Mouse (Mus musculus): ENCODE results near the gene Lrrc71. TPM values are rescaled to one million over a fixed set of nuclear protein-coding genes. Genes with fewer than 3 reads are reported as not detected.

The Lrrc71 gene
- polyA plus RNA-seq, 1 experiment: 7.0 TPM

DNA sequence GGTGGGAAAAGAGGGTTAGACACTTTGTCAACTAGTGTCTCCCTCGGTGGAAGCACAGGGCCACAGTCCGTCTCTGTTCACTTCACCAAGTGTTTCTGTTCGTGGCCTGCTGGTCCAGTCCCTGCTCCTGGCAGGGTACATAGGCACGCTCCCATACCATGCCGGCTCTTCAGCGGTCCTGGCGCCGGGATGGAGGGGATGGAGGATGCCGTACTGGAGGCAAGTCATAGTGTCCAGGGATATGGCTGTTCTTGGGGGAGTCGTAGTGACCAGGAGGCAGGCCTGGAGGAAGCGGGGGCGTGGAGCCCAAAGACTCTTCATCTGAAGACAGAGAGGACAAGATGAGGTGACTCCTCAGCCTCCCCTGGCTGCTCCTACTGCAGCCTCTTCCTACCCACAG lies 1.6 kb upstream of the Lrrc71 start:
- peaks cover 52% of the 10 kb centered on the region for H3K4me1 ChIP-seq
- TF ChIP-seq FLI1 (IDR thresholded peaks at IDR 0.05; ENCODE audit: low read length) (no peak), GATA1 (IDR thresholded peaks at IDR 0.05; ENCODE audit: borderline replicate concordance, low read length) (no peak)
- peaks cover 99% of the 10 kb centered on the region for H3K36me3 ChIP-seq (replicated peaks; ENCODE audit: low read length)
- no peaks in the 10 kb centered on the region for H3K27me3 ChIP-seq (replicated peaks)
- no peaks in the 10 kb centered on the region for H3K9me3 ChIP-seq
- no peak overlapping the region for H3K4me3 ChIP-seq (replicated peaks)

DNA sequence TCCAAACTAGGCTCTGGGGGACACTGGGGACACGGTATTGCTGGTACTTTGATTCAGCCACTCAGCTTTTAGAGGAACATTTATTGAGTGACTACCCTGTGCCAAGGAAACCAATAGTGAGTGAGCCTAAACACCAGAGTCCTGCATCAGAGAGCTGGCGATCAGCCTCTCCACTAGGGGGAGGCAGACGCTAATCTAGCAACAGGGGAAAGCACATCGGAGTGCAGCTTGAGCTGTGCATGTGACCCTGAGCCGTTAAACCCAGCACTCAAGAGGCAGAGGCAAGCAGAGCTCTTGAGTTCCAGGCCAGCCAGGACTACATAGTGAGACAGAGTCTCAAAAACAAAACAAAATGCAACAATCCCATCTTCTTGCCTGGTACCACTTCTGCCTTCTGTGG lies 611 bp upstream of the Lrrc71 start:
- no peaks in the 10 kb centered on the region for H3K9me3 ChIP-seq
- TF ChIP-seq FLI1 (IDR thresholded peaks at IDR 0.05; ENCODE audit: low read length) (no peak), GATA1 (IDR thresholded peaks at IDR 0.05; ENCODE audit: borderline replicate concordance, low read length) (no peak)
- peaks cover 94% of the 10 kb centered on the region for H3K36me3 ChIP-seq (replicated peaks; ENCODE audit: low read length)
- no peaks in the 10 kb centered on the region for H3K27me3 ChIP-seq (replicated peaks)
- peaks cover 53% of the 10 kb centered on the region for H3K4me1 ChIP-seq
- no peak overlapping the region for H3K4me3 ChIP-seq (replicated peaks)

DNA sequence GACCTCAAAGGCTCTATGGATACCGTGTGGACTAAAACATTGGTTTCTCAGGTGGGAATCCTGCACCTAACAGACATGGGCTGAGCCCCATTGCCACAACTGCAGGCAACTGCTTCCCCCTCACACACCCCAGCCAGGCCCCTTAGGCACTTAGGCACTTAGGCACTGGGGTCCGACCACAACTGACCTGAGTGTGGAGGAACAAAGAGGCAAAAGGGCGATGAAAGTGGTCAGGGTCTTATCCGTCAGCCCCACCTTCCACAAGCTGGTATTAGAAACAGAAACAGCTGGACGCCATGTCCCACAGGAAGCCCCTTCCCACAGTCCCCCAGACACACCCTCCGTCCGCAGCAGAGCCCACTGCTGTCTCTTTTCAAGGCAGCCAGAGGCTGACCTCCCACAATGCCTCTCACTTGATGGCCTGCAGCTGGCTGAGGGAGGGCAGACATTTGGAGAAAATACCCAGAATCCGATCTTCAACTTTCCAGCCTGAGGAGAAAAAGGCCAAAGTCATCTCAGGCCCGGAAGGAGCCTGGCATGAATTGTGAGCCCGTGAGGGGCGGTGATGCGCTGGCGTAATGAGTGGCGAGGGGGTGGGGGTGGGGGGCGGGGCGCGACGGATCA lies 3.3 kb downstream of the Lrrc71 start:
- H3K9me3 ChIP-seq: no peaks in the 10 kb centered on the region
- H3K27me3 ChIP-seq (replicated peaks): no peaks in the 10 kb centered on the region
- peaks cover 94% of the 10 kb centered on the region for H3K36me3 ChIP-seq (replicated peaks; ENCODE audit: low read length)
- no peak for TF ChIP-seq FLI1 (IDR thresholded peaks at IDR 0.05; ENCODE audit: low read length)
- TF ChIP-seq GATA1 (IDR thresholded peaks at IDR 0.05; ENCODE audit: borderline replicate concordance, low read length): no peak
- peaks cover 41% of the 10 kb centered on the region for H3K4me1 ChIP-seq
- H3K4me3 ChIP-seq (replicated peaks): no peak overlapping the region

DNA sequence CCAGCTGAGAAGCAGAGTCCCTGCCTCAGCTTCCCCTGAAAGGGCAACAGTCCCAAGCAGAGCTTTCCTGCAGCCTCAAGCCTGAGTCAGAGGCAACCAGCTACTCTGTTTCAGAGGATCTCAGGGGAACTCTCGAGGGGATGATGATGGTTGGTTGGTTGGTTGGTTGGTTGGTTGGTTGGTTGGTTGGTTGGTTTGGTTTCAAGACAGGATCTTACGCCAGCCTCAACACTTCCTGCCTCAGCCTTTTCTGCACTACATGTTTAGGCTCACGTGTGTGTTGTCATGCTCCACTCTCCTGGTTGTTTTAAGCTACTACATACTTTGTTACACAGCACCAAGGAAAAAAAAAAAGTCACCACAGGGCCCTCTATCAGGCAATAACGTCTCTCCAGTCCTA lies 4.5 kb downstream of the Lrrc71 start:
- peaks cover 30% of the 10 kb centered on the region for H3K4me1 ChIP-seq
- no peaks in the 10 kb centered on the region for H3K27me3 ChIP-seq (replicated peaks)
- peaks cover 94% of the 10 kb centered on the region for H3K36me3 ChIP-seq (replicated peaks; ENCODE audit: low read length)
- TF ChIP-seq FLI1 (IDR thresholded peaks at IDR 0.05; ENCODE audit: low read length) (no peak), GATA1 (IDR thresholded peaks at IDR 0.05; ENCODE audit: borderline replicate concordance, low read length) (no peak)
- no peak overlapping the region for H3K4me3 ChIP-seq (replicated peaks)
- H3K9me3 ChIP-seq: no peaks in the 10 kb centered on the region

DNA sequence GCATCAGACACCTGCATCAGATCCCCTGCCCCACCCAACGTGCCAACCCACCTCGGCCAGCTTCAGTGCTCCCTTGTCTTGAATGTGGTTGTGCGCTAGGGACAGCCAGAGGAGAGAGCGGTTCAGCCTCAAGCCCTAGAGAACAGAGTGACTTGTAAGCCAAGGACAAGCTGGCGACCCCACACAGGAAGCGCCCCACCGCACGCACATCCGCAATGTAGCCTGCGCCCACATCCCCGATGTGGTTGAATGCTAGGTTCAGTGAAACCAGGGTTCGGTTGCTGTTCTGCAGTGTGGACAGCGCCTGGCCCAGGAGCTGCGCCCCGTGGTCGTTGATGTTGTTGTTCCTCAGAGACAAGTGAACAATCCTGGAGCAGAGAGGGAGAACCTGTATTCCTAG lies 5.7 kb downstream of the Lrrc71 start:
- peaks cover 92% of the 10 kb centered on the region for H3K36me3 ChIP-seq (replicated peaks; ENCODE audit: low read length)
- H3K27me3 ChIP-seq (replicated peaks): no peaks in the 10 kb centered on the region
- H3K4me1 ChIP-seq: peaks cover 33% of the 10 kb centered on the region
- H3K4me3 ChIP-seq (replicated peaks): peak overlapping the region; percentile 23
- H3K9me3 ChIP-seq: no peaks in the 10 kb centered on the region
- TF ChIP-seq GATA1 (IDR thresholded peaks at IDR 0.05; ENCODE audit: borderline replicate concordance, low read length) (no peak), FLI1 (IDR thresholded peaks at IDR 0.05; ENCODE audit: low read length) (no peak)

DNA sequence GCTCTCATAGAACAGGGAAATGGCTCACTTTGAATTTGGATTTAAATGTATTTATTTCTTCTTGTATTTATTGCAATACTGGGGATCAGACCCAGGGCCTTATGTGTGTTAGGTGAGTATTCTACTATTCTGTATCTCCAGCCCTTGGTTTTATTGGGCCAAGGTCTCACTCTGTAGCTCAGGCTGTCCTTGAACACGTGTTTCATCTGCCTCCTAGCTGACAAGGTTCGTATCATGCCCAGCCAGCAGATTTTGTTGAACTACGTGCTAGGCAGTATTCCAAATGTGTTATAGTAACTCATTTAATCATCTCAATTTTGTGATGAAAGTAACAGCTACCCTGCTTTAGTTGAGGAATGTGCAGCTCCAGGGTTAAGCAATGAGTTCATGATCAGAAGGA lies 6.4 kb downstream of the Lrrc71 start:
- H3K9me3 ChIP-seq: no peaks in the 10 kb centered on the region
- H3K4me3 ChIP-seq (replicated peaks): no peak overlapping the region
- TF ChIP-seq GATA1 (IDR thresholded peaks at IDR 0.05; ENCODE audit: borderline replicate concordance, low read length) (no peak), FLI1 (IDR thresholded peaks at IDR 0.05; ENCODE audit: low read length) (no peak)
- no peaks in the 10 kb centered on the region for H3K27me3 ChIP-seq (replicated peaks)
- peaks cover 32% of the 10 kb centered on the region for H3K4me1 ChIP-seq
- H3K36me3 ChIP-seq (replicated peaks; ENCODE audit: low read length): peaks cover 92% of the 10 kb centered on the region

DNA sequence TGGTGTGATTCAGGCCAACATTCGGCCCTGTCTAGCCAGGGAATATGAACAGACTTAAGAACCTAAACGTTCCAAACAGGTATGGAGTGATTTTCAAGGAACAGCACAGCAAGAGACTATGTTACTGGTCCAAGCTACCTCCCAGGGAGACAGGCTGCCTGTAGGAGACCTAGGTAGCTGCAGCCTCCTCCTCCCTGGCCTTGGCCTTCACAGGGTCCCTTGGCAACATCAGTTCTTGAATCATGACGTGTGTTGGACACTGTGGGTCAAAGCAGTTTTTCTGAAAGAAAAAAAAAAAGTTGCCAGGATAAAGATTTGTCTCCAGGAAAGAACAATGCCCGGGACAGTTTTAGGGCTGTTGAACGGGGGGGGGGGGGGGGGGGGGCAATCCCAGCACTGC lies 9.5 kb downstream of the Lrrc71 start:
- no peaks in the 10 kb centered on the region for H3K27me3 ChIP-seq (replicated peaks)
- peaks cover 21% of the 10 kb centered on the region for H3K4me1 ChIP-seq
- TF ChIP-seq GATA1 (IDR thresholded peaks at IDR 0.05; ENCODE audit: borderline replicate concordance, low read length): no peak
- no peak for TF ChIP-seq FLI1 (IDR thresholded peaks at IDR 0.05; ENCODE audit: low read length)
- H3K4me3 ChIP-seq (replicated peaks): no peak overlapping the region
- H3K36me3 ChIP-seq (replicated peaks; ENCODE audit: low read length): peaks cover 88% of the 10 kb centered on the region
- no peaks in the 10 kb centered on the region for H3K9me3 ChIP-seq

DNA sequence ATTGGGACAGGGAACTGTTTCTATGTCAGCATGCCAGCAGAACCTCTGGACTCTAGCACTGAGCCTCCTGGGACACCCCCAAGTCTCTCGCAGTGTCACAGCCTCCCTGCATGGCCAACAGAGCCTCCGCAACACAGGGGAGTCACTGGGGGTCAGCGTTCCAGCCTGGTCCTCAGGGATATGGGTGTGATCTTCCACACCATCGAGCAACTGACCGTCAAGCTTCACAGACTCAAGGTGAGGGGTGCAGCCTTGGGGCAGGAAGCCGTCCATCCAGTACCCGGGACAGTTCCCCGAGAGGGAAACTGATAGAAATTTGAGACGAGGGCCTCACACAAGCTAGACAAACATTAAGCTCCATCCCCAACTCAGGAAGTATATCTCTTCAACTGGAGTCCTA lies 13.1 kb downstream of the Lrrc71 start:
- TF ChIP-seq FLI1 (IDR thresholded peaks at IDR 0.05; ENCODE audit: low read length) (no peak), GATA1 (IDR thresholded peaks at IDR 0.05; ENCODE audit: borderline replicate concordance, low read length) (no peak)
- H3K4me3 ChIP-seq (replicated peaks): no peak overlapping the region
- H3K4me1 ChIP-seq: peaks cover 11% of the 10 kb centered on the region; the same call in 1 of the 2 replicates
- no peaks in the 10 kb centered on the region for H3K9me3 ChIP-seq
- H3K27me3 ChIP-seq (replicated peaks): peaks cover 3% of the 10 kb centered on the region
- peaks cover 52% of the 10 kb centered on the region for H3K36me3 ChIP-seq (replicated peaks; ENCODE audit: low read length)

DNA sequence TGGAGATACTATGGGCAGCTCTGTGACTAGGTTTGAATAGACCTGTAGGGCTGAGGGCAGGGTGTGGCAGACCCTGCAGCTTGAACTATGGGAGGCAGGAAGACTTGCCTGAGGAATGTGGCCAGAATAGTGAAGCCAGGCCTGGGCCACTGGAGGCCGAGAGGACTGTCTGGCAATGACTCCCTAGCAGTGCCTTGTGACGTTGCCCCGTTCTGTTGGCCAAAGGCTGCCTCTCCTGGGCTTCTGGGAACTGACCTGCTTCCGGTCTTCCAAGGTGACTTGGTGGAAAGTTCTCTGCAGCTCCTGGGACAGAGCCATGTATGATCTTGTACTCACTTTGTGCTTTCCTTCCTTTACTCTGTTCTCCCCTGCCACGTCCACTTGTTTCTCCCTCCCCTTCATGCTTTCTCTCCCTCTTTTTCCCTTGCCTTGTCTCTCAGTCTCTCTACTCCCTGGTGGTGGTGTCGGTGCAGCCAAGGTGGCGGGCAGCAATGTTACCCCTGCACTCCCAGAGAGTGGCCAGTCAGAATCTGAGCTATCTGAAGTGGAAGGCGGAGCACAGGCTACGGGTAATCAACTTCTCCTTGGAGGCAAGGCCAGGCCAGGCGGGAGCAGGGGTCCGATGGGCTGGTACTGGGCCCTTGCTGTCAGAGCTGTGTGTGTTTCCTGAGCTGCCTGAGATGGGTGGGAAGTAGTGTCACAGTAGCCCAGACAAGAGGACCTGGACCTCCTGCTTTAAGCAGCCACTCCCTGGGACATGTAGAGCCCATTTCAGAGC lies 14.3 kb downstream of the Lrrc71 start:
- Histone ChIP-seq H3K4me1 (peaks cover 18% of the 10 kb centered on the region), H3K9me3 (no peaks in the 10 kb centered on the region), H3K4me3 (replicated peaks) (no peak overlapping the region), H3K27me3 (replicated peaks) (peaks cover 5% of the 10 kb centered on the region), H3K36me3 (replicated peaks; ENCODE audit: low read length) (peaks cover 40% of the 10 kb centered on the region)
- TF ChIP-seq GATA1 (IDR thresholded peaks at IDR 0.05; ENCODE audit: borderline replicate concordance, low read length) (no peak), FLI1 (IDR thresholded peaks at IDR 0.05; ENCODE audit: low read length) (no peak)

DNA sequence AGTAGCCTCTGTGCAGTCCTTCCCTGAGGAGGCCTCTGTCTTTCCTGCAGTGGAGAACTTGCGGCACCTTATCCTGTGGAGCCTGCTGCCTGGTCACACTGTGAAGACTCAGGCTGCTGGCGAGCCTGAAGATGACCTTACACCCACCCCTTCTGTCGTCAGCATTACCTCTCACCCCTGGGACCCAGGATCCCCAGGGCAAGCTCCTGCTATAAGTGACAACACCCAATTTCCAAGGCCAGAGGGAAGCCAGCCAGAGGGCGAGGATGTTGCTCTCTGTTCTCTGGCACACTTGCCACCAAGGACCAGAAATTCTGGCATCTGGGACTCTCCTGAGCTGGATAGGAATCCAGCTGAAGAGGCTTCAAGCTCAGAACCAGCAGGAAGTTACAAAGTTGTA lies 15.3 kb downstream of the Lrrc71 start:
- H3K4me1 ChIP-seq: peaks cover 21% of the 10 kb centered on the region
- H3K4me3 ChIP-seq (replicated peaks): no peak overlapping the region
- H3K9me3 ChIP-seq: no peaks in the 10 kb centered on the region
- H3K36me3 ChIP-seq (replicated peaks; ENCODE audit: low read length): peaks cover 30% of the 10 kb centered on the region
- no peak for TF ChIP-seq GATA1 (IDR thresholded peaks at IDR 0.05; ENCODE audit: borderline replicate concordance, low read length)
- no peak for TF ChIP-seq FLI1 (IDR thresholded peaks at IDR 0.05; ENCODE audit: low read length)
- peaks cover 10% of the 10 kb centered on the region for H3K27me3 ChIP-seq (replicated peaks)
